Mouse (Mus musculus) lung, adult 2 months (tissue): ENCODE results near the gene Rnd1.

Experiments used
- CTCF ChIP-seq: fragments of 200-500 bp; IDR thresholded peaks from 2 replicates; pipeline ENCODE4 v1.5.1; 2011; ENCODE audit warnings: mild to moderate bottlenecking, low read length, control low read depth; ENCODE audit not compliant: insufficient read depth
- POLR2A ChIP-seq: fragments of 200-500 bp; IDR thresholded peaks from 2 replicates; pipeline ENCODE4 v1.6.1; 2011; ENCODE audit warnings: low read depth, mild to moderate bottlenecking, control low read depth, low read length, borderline replicate concordance; ENCODE audit errors: extremely low read depth

- no peak for TF ChIP-seq CTCF
- no peak for TF ChIP-seq POLR2A
Measured at GRCm38 (mm10) chr15:98614971-98615370, 62.3 kb downstream of the Rnd1 start.
